Mouse (Mus musculus) cerebellum, adult 2 months (tissue): ENCODE measurements around the gene Ccdc77.

Source experiments
- CTCF ChIP-seq: fragments of 200-500 bp; IDR thresholded peaks from 2 replicates; pipeline ENCODE4 v1.5.1; 2011; ENCODE audit warnings: low read depth, mild to moderate bottlenecking, control low read depth, low read length, moderate library complexity, borderline replicate concordance; ENCODE audit not compliant: insufficient read depth
- POLR2A ChIP-seq: fragments of 200-500 bp; IDR thresholded peaks from 2 replicates; pipeline ENCODE4 v1.6.1; 2011; ENCODE audit warnings: low read length, control low read depth, borderline replicate concordance; ENCODE audit not compliant: insufficient read depth

- TF ChIP-seq POLR2A, result no peak
- no peak for TF ChIP-seq CTCF
Observed at GRCm38 (mm10) chr6:120390054-120390453, 25.9 kb upstream of the Ccdc77 start.
